Mouse (Mus musculus) bone marrow macrophage, adult 2 months (primary cell): ENCODE results near the gene Pomc.

Experiments
- CTCF ChIP-seq: IDR thresholded peaks from 2 replicates; pipeline ENCODE4 v1.5.1; 2012; ENCODE audit warnings: low read depth, mild to moderate bottlenecking, low read length, moderate library complexity
- POLR2A ChIP-seq: IDR thresholded peaks from 2 replicates; pipeline ENCODE4 v1.6.1; 2012; ENCODE audit warnings: mild to moderate bottlenecking, low read depth, low read length, borderline replicate concordance

DNA sequence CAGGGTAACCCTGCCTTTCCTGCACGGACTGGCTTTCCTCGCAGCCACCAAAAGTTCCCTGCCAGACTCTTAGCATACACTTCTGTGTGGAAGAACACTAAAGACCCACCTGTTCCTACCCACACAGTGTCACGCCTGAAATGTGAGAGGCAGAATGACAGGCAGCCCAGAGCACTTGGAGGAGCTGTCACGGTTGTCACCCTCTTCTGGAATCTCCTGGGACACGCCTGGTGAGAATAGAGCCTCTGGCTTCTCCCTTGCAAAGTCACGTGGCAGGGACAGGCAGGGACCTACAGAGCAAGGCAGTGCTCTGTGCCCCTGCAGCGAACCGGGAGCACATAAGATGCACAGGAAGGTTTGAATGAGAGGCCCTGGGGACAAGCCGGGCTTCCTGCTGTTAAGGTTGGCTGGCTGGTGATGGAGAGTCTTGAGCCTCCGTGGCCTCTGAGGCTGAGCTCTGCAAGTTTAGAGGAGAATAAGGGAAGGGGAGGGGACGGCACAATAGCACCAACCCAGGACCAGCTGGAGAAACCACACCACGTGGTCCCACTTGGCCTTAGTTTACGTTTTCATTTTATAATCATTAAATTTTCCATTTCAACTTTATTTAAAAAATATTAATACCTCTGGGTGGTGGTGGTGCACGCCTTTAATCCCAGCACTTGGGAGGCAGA, 36.9 kb upstream of the Pomc start:
- TF ChIP-seq POLR2A = no peak
- no peak for TF ChIP-seq CTCF
